Mouse (Mus musculus): ENCODE data around the gene Ppp3r1.

DNA sequence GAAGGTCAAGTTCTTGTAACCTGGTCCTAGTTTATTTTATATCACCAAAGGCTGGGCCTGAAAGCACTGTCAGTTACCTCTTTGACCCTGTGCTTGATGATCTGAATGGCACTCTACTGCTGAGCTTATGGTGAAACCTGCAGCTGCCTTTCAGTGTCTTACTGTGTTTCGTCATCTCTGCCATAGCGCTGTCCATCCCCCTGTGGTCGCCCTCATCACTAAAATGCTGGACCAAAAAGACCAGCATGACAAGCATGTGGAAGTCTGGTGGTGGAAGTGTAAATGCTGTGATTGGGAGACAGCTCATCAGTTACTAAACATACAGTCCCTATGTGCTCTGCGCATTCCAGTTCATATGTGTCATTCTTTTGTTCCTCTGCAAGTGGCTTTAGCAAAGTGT, 13.2 kb downstream of the Ppp3r1 start:
- no peak for TF ChIP-seq POLR2A (IDR thresholded peaks at IDR 0.05; ENCODE audit: insufficient read depth, low read depth, low read length)
- TF ChIP-seq CTCF (IDR thresholded peaks at IDR 0.05): no peak
- TF ChIP-seq EP300 (IDR thresholded peaks at IDR 0.05; ENCODE audit: insufficient read depth, low read depth, low read length): no peak

Measured in heart, adult 2 months (tissue).